In the genomic region with DNA sequence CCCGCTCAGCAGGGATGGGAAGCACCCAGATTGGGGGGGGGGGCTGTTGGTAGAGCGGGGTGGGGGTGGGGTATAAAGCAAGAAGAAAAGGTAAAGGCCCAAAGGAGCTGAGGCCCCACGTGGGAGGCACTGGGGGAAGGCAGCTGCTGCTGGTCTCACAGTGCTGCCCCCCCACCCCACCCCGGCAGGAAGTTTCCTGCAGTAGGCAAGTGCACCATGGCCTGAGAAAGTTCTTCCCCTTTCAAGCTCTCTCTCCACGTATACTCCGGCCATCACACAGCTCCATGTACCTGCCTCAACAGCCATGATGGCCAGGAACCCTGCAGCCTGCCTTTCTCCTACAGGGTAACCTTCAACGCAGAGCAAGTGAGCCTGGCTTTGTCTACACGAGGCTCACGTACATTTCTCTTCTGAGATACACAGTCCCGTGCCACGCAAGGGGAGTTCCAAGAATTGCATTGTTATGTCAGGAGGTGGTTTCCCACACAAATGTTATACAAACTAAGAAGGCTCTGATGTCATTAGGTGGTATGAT, we compare ENCODE assay signal across 18 mouse cellular contexts. TPM values are rescaled to one million over a fixed set of nuclear protein-coding genes. Genes with fewer than 3 reads are reported as not detected.
DNase-seq lines count a peak whose midpoint lies in the region; ATAC-seq and TF ChIP-seq lines count a peak whose summit lies in the region.
"Had no signal": no experiment of that assay in that cellular context is flagged by ENCODE, and none has a peak within 500 bp of the region (broad histone marks: within the 10 kb centered on the region; RNA-seq: fewer than 3 reads in every experiment).

No protein-coding gene starts in this region.

- H3K36me3 ChIP-seq in megakaryocyte, embryonic 14.5 days (replicated peaks; ENCODE audit: low read length), result peaks cover 83% of the 10 kb centered on the region
- H3K36me3 ChIP-seq in ES-E14 (ENCODE audit: control insufficient read depth, insufficient read depth, low read length, poor library complexity, severe bottlenecking), result peaks cover 6% of the 10 kb centered on the region; the same call in 1 of the 2 replicates
- peaks cover 32% of the 10 kb centered on the region for H3K36me3 ChIP-seq in forebrain, embryonic 14.5 days (ENCODE audit: control insufficient read depth, insufficient read depth, low read length)
- peaks cover 7% of the 10 kb centered on the region for H3K36me3 ChIP-seq in intestine, embryonic 16.5 days (ENCODE audit: control insufficient read depth, insufficient read depth, low read length)

- peak overlapping the region; percentile 73 for H3K27ac ChIP-seq in ES-E14 (ENCODE audit: insufficient read depth, low read depth, low read length, poor library complexity, severe bottlenecking)
- H3K27ac ChIP-seq in forebrain, embryonic 14.5 days (ENCODE audit: low read depth, low read length), result no peak overlapping the region
- H3K27ac ChIP-seq in intestine, embryonic 16.5 days (ENCODE audit: low read length), result no peak overlapping the region
- H3K27ac ChIP-seq: forebrain, embryonic 12.5 days; intestine, embryonic 15.5 days; liver, embryonic 15.5 days had no signal

- peaks cover 80% of the 10 kb centered on the region for H3K4me1 ChIP-seq in megakaryocyte, embryonic 14.5 days
- H3K4me1 ChIP-seq in ES-E14 (ENCODE audit: control insufficient read depth in 2 of 2, insufficient read depth in 2 of 2, low read length in 2 of 2, poor library complexity in 1 of 2), result peaks cover 7 to 33% of the 10 kb centered on the region in 2 experiments; a peak in 3 of 4 replicates
- no peaks in the 10 kb centered on the region for H3K4me1 ChIP-seq in forebrain, embryonic 14.5 days (ENCODE audit: control insufficient read depth, insufficient read depth, low read length)
- H3K4me1 ChIP-seq in intestine, embryonic 16.5 days (ENCODE audit: control insufficient read depth, insufficient read depth, low read length), result no peaks in the 10 kb centered on the region
- H3K4me1 ChIP-seq: forebrain, embryonic 12.5 days; intestine, embryonic 15.5 days had no signal

- no peak overlapping the region for H3K4me2 ChIP-seq in forebrain, embryonic 14.5 days (ENCODE audit: low read length)
- no peak overlapping the region for H3K4me2 ChIP-seq in intestine, embryonic 16.5 days (ENCODE audit: low read depth, low read length)
- H3K4me2 ChIP-seq: forebrain, embryonic 12.5 days; heart, embryonic 11.5 days; intestine, embryonic 15.5 days; liver, embryonic 15.5 days had no signal

- 0 out of 2 replicates have a peak overlapping the region, but pooled peaks have one; percentile 27 for H3K9ac ChIP-seq in ES-E14 (ENCODE audit: insufficient read depth, low read depth, low read length, poor library complexity, severe bottlenecking)
- no peak overlapping the region for H3K9ac ChIP-seq in forebrain, embryonic 14.5 days (ENCODE audit: low read length)
- no peak overlapping the region for H3K9ac ChIP-seq in intestine, embryonic 16.5 days (ENCODE audit: low read depth, low read length)
- H3K9ac ChIP-seq: forebrain, embryonic 12.5 days; intestine, embryonic 15.5 days; liver, embryonic 15.5 days had no signal

- WGBS in forebrain, embryonic 14.5 days, result 88% methylated on average over 11 of the region's 11 CpGs
- WGBS in intestine, embryonic 16.5 days, result 78% methylated on average over 11 of the region's 11 CpGs

- H3K27me3 ChIP-seq in megakaryocyte, embryonic 14.5 days (replicated peaks), result no peaks in the 10 kb centered on the region
- no peaks in the 10 kb centered on the region for H3K27me3 ChIP-seq in forebrain, embryonic 14.5 days (replicated peaks; ENCODE audit: control insufficient read depth, insufficient read depth, low read length)
- H3K27me3 ChIP-seq in intestine, embryonic 16.5 days (replicated peaks; ENCODE audit: control insufficient read depth, insufficient read depth, low read length), result no peaks in the 10 kb centered on the region
- H3K27me3 ChIP-seq: forebrain, embryonic 12.5 days; intestine, embryonic 15.5 days; liver, embryonic 15.5 days had no signal

- H3K9me3 ChIP-seq in megakaryocyte, embryonic 14.5 days, result no peaks in the 10 kb centered on the region
- H3K9me3 ChIP-seq in ES-E14 (ENCODE audit: control insufficient read depth, insufficient read depth, low read depth, low read length), result no peaks in the 10 kb centered on the region
- H3K9me3 ChIP-seq in forebrain, embryonic 14.5 days (replicated peaks; ENCODE audit: control insufficient read depth, low read length), result no peaks in the 10 kb centered on the region
- no peaks in the 10 kb centered on the region for H3K9me3 ChIP-seq in intestine, embryonic 16.5 days (ENCODE audit: control insufficient read depth, low read length)
- H3K9me3 ChIP-seq: forebrain, embryonic 12.5 days; intestine, embryonic 15.5 days; liver, embryonic 15.5 days had no signal

- DNase-seq in ES-E14 (ENCODE audit: low read depth, low spot score), result no peak
- DNase-seq in thymus, postnatal 14 days, result peak; percentile 64
- DNase-seq in forebrain, embryonic 14.5 days (ENCODE audit: low spot score), result no peak
- DNase-seq in kidney, adult 18-20 months, result no peak
- DNase-seq: adrenal gland, postnatal 25 days; gastrocnemius, postnatal 25 days; heart, postnatal 4 days; kidney, postnatal 36 days; lung, postnatal 4 days had no signal

- no peak for ATAC-seq in megakaryocyte, adult 5-6 weeks (ENCODE audit: poor library complexity, severe bottlenecking)
- ATAC-seq in monocyte, adult 5-6 weeks (replicated peaks; ENCODE audit: insufficient number of reproducible peaks, low FRiP score, low TSS enrichment, poor library complexity, severe bottlenecking), result peak; percentile 40
- no peak for ATAC-seq in forebrain, embryonic 14.5 days
- ATAC-seq in intestine, embryonic 16.5 days, result no peak
- ATAC-seq: intestine, embryonic 15.5 days; midbrain, embryonic 16.5 days had no signal

- H3K4me3 ChIP-seq in megakaryocyte, embryonic 14.5 days (replicated peaks), result peak overlapping the region; percentile 42
- no peak overlapping the region for H3K4me3 ChIP-seq in ES-E14 (ENCODE audit: insufficient read depth in 1 of 2, low read depth in 1 of 2, low read length in 2 of 2, poor library complexity in 1 of 2, severe bottlenecking in 1 of 2)
- H3K4me3 ChIP-seq in forebrain, embryonic 14.5 days (ENCODE audit: low read depth, low read length), result no peak overlapping the region
- H3K4me3 ChIP-seq in intestine, embryonic 16.5 days (ENCODE audit: low read length), result no peak overlapping the region
- H3K4me3 ChIP-seq: forebrain, embryonic 12.5 days; intestine, embryonic 15.5 days; liver, embryonic 15.5 days had no signal

- in situ Hi-C loops in ES-E14 (cut with MboI; ENCODE audit: low sequenced_read_pairs in 2 of 2, unreplicated experiment in 2 of 2), result no loop called here

TF ChIP-seq in ES-E14, 5 proteins besides CTCF, POLR2A, EP300 and RAD21:
- TF ChIP-seq ZNF384 (IDR thresholded peaks at IDR 0.05; ENCODE audit: low read depth, low read length) (no peak), ZC3H11A (IDR thresholded peaks at IDR 0.05; ENCODE audit: borderline replicate concordance, low read depth, low read length) (no peak), MAFK (IDR thresholded peaks at IDR 0.05; ENCODE audit: insufficient read depth, low read depth, low read length) (no peak), CHD2 (IDR thresholded peaks at IDR 0.05; ENCODE audit: low read depth, low read length) (no peak), HCFC1 (IDR thresholded peaks at IDR 0.05; ENCODE audit: borderline replicate concordance, insufficient read depth, low read length) (no peak)
TF ChIP-seq in ES-E14: peak in this region for 0.

RNA-seq across cellular contexts. Expression of a gene that starts 20.3 kb away (rescaled TPM):
- polyA plus RNA-seq in megakaryocyte, embryonic 14.5 days (2012; ENCODE audit: insufficient read depth, low replicate concordance), result 9.2 and 15.3 TPM in 2 replicates
- 2.5 and 4.1 TPM in 2 replicates for total RNA-seq in megakaryocyte, adult 5-6 weeks (2015)
- total RNA-seq in megakaryocyte, adult 5-6 weeks (2017), result 1.2 and 4.0 TPM in 2 replicates
- total RNA-seq in ES-E14 (2012; rRNA removed), result 35.8 and 46.6 TPM in 2 replicates
- 6.3 to 20.1 TPM (median 7.1 TPM) in 3 replicates for total RNA-seq in monocyte, adult 5-6 weeks (2017)
- 0.84 and 1.1 TPM in 2 replicates for polyA plus RNA-seq in forebrain, embryonic 14.5 days (2014; fragmentation: Nextera tagmentation; extraction: Ambion mirVana)
- 50.1 and 59.9 TPM in 2 replicates for polyA plus RNA-seq in intestine, embryonic 16.5 days (2015; fragmentation: Nextera tagmentation; extraction: Ambion mirVana)

RNA-seq across cellular contexts. Expression of a gene that starts 27.7 kb away (rescaled TPM):
- 53.7 and 98.5 TPM in 2 replicates for polyA plus RNA-seq in megakaryocyte, embryonic 14.5 days (2012; ENCODE audit: insufficient read depth, low replicate concordance)
- total RNA-seq in megakaryocyte, adult 5-6 weeks (2015), result 15.0 and 29.5 TPM in 2 replicates
- 9.3 and 12.2 TPM in 2 replicates for total RNA-seq in megakaryocyte, adult 5-6 weeks (2017)
- 39.0 and 55.8 TPM in 2 replicates for total RNA-seq in ES-E14 (2012; rRNA removed)
- 12.8 to 48.9 TPM (median 20.8 TPM) in 3 replicates for total RNA-seq in monocyte, adult 5-6 weeks (2017)
- 2.0 and 2.5 TPM in 2 replicates for polyA plus RNA-seq in forebrain, embryonic 14.5 days (2014; fragmentation: Nextera tagmentation; extraction: Ambion mirVana)
- polyA plus RNA-seq in intestine, embryonic 16.5 days (2015; fragmentation: Nextera tagmentation; extraction: Ambion mirVana), result 1.3 and 1.6 TPM in 2 replicates

RNA-seq across cellular contexts. Expression of a gene that starts 38.1 kb away (rescaled TPM):
- polyA plus RNA-seq in megakaryocyte, embryonic 14.5 days (2012; ENCODE audit: insufficient read depth, low replicate concordance), result 45.3 and 49.8 TPM in 2 replicates
- 14.0 and 15.1 TPM in 2 replicates for total RNA-seq in megakaryocyte, adult 5-6 weeks (2015)
- 12.8 and 15.5 TPM in 2 replicates for total RNA-seq in megakaryocyte, adult 5-6 weeks (2017)
- total RNA-seq in ES-E14 (2012; rRNA removed), result 39.5 and 52.6 TPM in 2 replicates
- 6.9 to 18.7 TPM (median 16.5 TPM) in 3 replicates for total RNA-seq in monocyte, adult 5-6 weeks (2017)
- polyA plus RNA-seq in forebrain, embryonic 14.5 days (2014; fragmentation: Nextera tagmentation; extraction: Ambion mirVana), result 29.3 and 30.1 TPM in 2 replicates
- 17.1 and 17.3 TPM in 2 replicates for polyA plus RNA-seq in intestine, embryonic 16.5 days (2015; fragmentation: Nextera tagmentation; extraction: Ambion mirVana)

RNA-seq across cellular contexts. Expression of a gene that starts 47.7 kb away (rescaled TPM):
- polyA plus RNA-seq in megakaryocyte, embryonic 14.5 days (2012; ENCODE audit: insufficient read depth, low replicate concordance), result 5.4 and 30.6 TPM in 2 replicates
- total RNA-seq in megakaryocyte, adult 5-6 weeks (2015), result 2.7 and 3.7 TPM in 2 replicates
- total RNA-seq in megakaryocyte, adult 5-6 weeks (2017), result 32.6 and 40.2 TPM in 2 replicates
- 14.4 and 19.9 TPM in 2 replicates for total RNA-seq in ES-E14 (2012; rRNA removed)
- 30.9 to 41.9 TPM (median 32.6 TPM) in 3 replicates for total RNA-seq in monocyte, adult 5-6 weeks (2017)
- 6.5 and 6.6 TPM in 2 replicates for polyA plus RNA-seq in forebrain, embryonic 14.5 days (2014; fragmentation: Nextera tagmentation; extraction: Ambion mirVana)
- polyA plus RNA-seq in intestine, embryonic 16.5 days (2015; fragmentation: Nextera tagmentation; extraction: Ambion mirVana), result 5.5 and 7.5 TPM in 2 replicates

RNA-seq across cellular contexts. Expression of a gene that starts 50.2 kb away (rescaled TPM):
- polyA plus RNA-seq in megakaryocyte, embryonic 14.5 days (2012; ENCODE audit: insufficient read depth, low replicate concordance), result 9.8 and 12.4 TPM in 2 replicates
- 7.5 and 7.8 TPM in 2 replicates for total RNA-seq in megakaryocyte, adult 5-6 weeks (2015)
- 7.2 and 7.9 TPM in 2 replicates for total RNA-seq in megakaryocyte, adult 5-6 weeks (2017)
- total RNA-seq in ES-E14 (2012; rRNA removed), result 11.6 and 14.5 TPM in 2 replicates
- 3.5 to 16.0 TPM (median 5.7 TPM) in 3 replicates for total RNA-seq in monocyte, adult 5-6 weeks (2017)
- polyA plus RNA-seq in forebrain, embryonic 14.5 days (2014; fragmentation: Nextera tagmentation; extraction: Ambion mirVana), result 7.0 and 8.1 TPM in 2 replicates
- 16.6 and 18.5 TPM in 2 replicates for polyA plus RNA-seq in intestine, embryonic 16.5 days (2015; fragmentation: Nextera tagmentation; extraction: Ambion mirVana)
